Mouse (Mus musculus) ZHBTc4 (cell line): ENCODE data around the gene Siva1.
A peak's percentile ranks its signal among the peaks of the same experiment; 100 is the strongest.

Experiments used
- DNase-seq: peaks from one replicate; pipeline ENCODE4 v3.0.0-alpha.2; 2011; ENCODE audit warnings: low read depth, low spot score

Gene Siva1

GRCm38 (mm10) chr12:112659109-112659508, 14.6 kb downstream of the Siva1 start:
- peak; percentile 65 for DNase-seq

GRCm38 (mm10) chr12:112660576-112661326, 16.3 kb downstream of the Siva1 start:
- no peak for DNase-seq

- DNase-seq = no peak
Observed at GRCm38 (mm10) chr12:112661327-112661605, 16.8 kb downstream of the Siva1 start.

- no peak for DNase-seq
Observed at GRCm38 (mm10) chr12:112661851-112662250, 17.4 kb downstream of the Siva1 start.

- DNase-seq = no peak
Observed at GRCm38 (mm10) chr12:112663303-112663702, 18.8 kb downstream of the Siva1 start.

- DNase-seq = no peak
Observed at GRCm38 (mm10) chr12:112663716-112664115, 19.2 kb downstream of the Siva1 start.

GRCm38 (mm10) chr12:112664124-112664523, 19.6 kb downstream of the Siva1 start:
- DNase-seq = no peak

- DNase-seq = no peak
Observed at GRCm38 (mm10) chr12:112664656-112665055, 20.2 kb downstream of the Siva1 start.

- no peak for DNase-seq
Observed at GRCm38 (mm10) chr12:112665445-112665844, 21.0 kb downstream of the Siva1 start.

- no peak for DNase-seq
Observed at GRCm38 (mm10) chr12:112665881-112666544, 21.5 kb downstream of the Siva1 start.

GRCm38 (mm10) chr12:112667619-112668297, 23.3 kb downstream of the Siva1 start:
- no peak for DNase-seq

- DNase-seq = no peak
Observed at GRCm38 (mm10) chr12:112670718-112671393, 26.4 kb downstream of the Siva1 start.

- DNase-seq = peak; percentile 82
Observed at GRCm38 (mm10) chr12:112671891-112672290, 27.4 kb downstream of the Siva1 start.

- peak; percentile 61 for DNase-seq
Observed at GRCm38 (mm10) chr12:112672744-112673575, 28.5 kb downstream of the Siva1 start.

- no peak for DNase-seq
Observed at GRCm38 (mm10) chr12:112673576-112674091, 29.2 kb downstream of the Siva1 start.

GRCm38 (mm10) chr12:112674132-112675011, 29.9 kb downstream of the Siva1 start, which contains the start of gene Akt1:
Gene Akt1, minus strand, starts transcription at chr12:112674884.
- DNase-seq = peak; percentile 55

GRCm38 (mm10) chr12:112675245-112676035, 31.0 kb downstream of the Siva1 start:
- peak; percentile 92 for DNase-seq

GRCm38 (mm10) chr12:112677076-112677475, 32.6 kb downstream of the Siva1 start:
- no peak for DNase-seq

- DNase-seq = no peak
Observed at GRCm38 (mm10) chr12:112677943-112678554, 33.6 kb downstream of the Siva1 start.
